Mouse (Mus musculus) adrenal gland, postnatal 25 days (tissue): Measurements from ENCODE around the gene Itm2b. TPM values are rescaled to one million over a fixed set of nuclear protein-coding genes. Genes with fewer than 3 reads are reported as not detected.
A peak's percentile ranks its signal among the peaks of the same experiment; 100 is the strongest.

Experiments used
- DNase-seq: peaks from one replicate; pipeline ENCODE4 v3.0.0; 2021; ENCODE audit warnings: mixed read lengths
- total RNA-seq: library from RNA; stranded (reverse); gene quantifications from 2 replicates; pipeline ENCODE4 v1.2.3, GENCODE M21; 2021

The Itm2b gene
- total RNA-seq, 1 experiment from 2014 or later: 1,010 TPM

- DNase-seq: no peak
These were observed 16.9 kb downstream of the Itm2b start for GRCm38 (mm10) chr14:73368221-73368620.

- no peak for DNase-seq
These were observed 18.8 kb downstream of the Itm2b start for GRCm38 (mm10) chr14:73366278-73366677.

- DNase-seq: no peak
These were observed 21.3 kb downstream of the Itm2b start for GRCm38 (mm10) chr14:73363782-73364181.

- no peak for DNase-seq
These were observed 30.4 kb downstream of the Itm2b start for GRCm38 (mm10) chr14:73354700-73355099.

- no peak for DNase-seq
These were observed 34.0 kb downstream of the Itm2b start for GRCm38 (mm10) chr14:73351118-73351517.

- DNase-seq: no peak
These were observed 35.1 kb downstream of the Itm2b start for GRCm38 (mm10) chr14:73350029-73350428.

- no peak for DNase-seq
These were observed 35.9 kb downstream of the Itm2b start for GRCm38 (mm10) chr14:73349061-73349670.

- DNase-seq: no peak
These were observed 37.8 kb downstream of the Itm2b start for GRCm38 (mm10) chr14:73347302-73347701.

- no peak for DNase-seq
These were observed 39.5 kb downstream of the Itm2b start for GRCm38 (mm10) chr14:73345614-73346013.

GRCm38 (mm10) chr14:73340051-73340755 is 44.9 kb downstream of the Itm2b start:
- DNase-seq: no peak

- DNase-seq: no peak
These were observed 45.5 kb downstream of the Itm2b start for GRCm38 (mm10) chr14:73339615-73340014.

GRCm38 (mm10) chr14:73336316-73337080 is 48.6 kb downstream of the Itm2b start:
- DNase-seq: no peak

- DNase-seq: no peak
These were observed 49.9 kb downstream of the Itm2b start for GRCm38 (mm10) chr14:73334926-73335805.

- DNase-seq: no peak
These were observed 51.2 kb downstream of the Itm2b start for GRCm38 (mm10) chr14:73333880-73334279.

- no peak for DNase-seq
These were observed 53.7 kb downstream of the Itm2b start for GRCm38 (mm10) chr14:73331386-73331785.

- DNase-seq: no peak
These were observed 55.2 kb downstream of the Itm2b start for GRCm38 (mm10) chr14:73329871-73330270.

- DNase-seq: no peak
These were observed 58.6 kb downstream of the Itm2b start for GRCm38 (mm10) chr14:73326511-73326910.

GRCm38 (mm10) chr14:73325456-73326381 is 59.4 kb downstream of the Itm2b start, which contains the start of gene Rb1:
Gene Rb1 (minus strand): TSS chr14:73325822.
- DNase-seq: peak; percentile 84

- DNase-seq: peak; percentile 29
These were observed 60.2 kb downstream of the Itm2b start for GRCm38 (mm10) chr14:73324634-73325455.

- no peak for DNase-seq
These were observed 61.1 kb downstream of the Itm2b start for GRCm38 (mm10) chr14:73323965-73324364.
